Mouse (Mus musculus): ENCODE results near the gene Acadvl. TPM values are rescaled to one million over a fixed set of nuclear protein-coding genes. Genes with fewer than 3 reads are reported as not detected.
A peak's percentile ranks its signal among the peaks of the same experiment; 100 is the strongest.

Acadvl gene
- polyA plus RNA-seq, 1 experiment from 2014 or later = 95.6 TPM

DNA sequence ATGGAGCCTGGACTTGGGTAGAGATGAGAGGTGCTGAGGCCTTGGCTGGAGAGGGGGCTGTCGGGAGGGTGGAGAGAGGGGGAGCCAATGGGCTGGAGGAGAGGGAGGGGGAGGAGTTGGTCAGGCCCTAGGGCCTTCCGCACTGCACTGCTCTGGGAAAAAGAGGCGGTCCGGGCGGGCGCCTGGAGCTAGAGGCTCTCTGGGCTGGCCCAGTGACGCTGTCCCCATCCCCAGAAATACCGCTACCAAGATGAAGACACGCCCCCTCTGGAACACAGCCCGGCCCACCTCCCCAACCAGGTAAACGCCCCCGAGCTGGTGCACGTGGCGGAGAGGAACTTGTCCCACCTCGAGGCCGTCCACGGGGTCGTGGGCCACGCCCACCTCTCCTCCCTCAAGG lies 11.5 kb upstream of the Acadvl start:
- peaks cover 74% of the 10 kb centered on the region for H3K4me1 ChIP-seq
- peak; percentile 51 for ATAC-seq (ENCODE audit: insufficient number of reproducible peaks, low FRiP score, low TSS enrichment, low read depth)
- peak overlapping the region; percentile 88 for H3K27ac ChIP-seq (replicated peaks)
- peak overlapping the region; percentile 27 for H3K4me3 ChIP-seq (replicated peaks)
- H3K9ac ChIP-seq = no peak overlapping the region
- H3K27me3 ChIP-seq = no peaks in the 10 kb centered on the region
- H3K4me2 ChIP-seq (replicated peaks) = peak overlapping the region; percentile 50
- H3K9me3 ChIP-seq (replicated peaks) = no peaks in the 10 kb centered on the region
- 4% methylated on average over 19 of the region's 19 CpGs for WGBS
- H3K36me3 ChIP-seq = peaks cover 13% of the 10 kb centered on the region

DNA sequence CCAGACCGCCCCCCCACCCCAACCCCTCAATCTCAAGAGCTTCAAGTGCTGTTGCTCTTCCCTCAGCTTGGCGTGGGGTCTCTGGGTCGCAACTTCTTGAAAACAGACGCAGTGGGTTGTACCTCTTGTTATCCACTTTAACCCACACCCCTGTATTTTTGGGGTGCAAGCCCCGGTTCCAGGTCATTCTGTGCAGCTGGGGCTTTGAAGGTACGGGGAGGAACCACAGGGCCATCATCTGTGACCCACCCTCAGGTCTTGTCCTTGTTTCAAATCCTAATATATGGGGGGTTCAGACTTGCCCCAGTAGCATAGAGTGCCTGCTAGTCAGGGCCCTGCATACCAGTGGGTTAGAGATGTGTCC lies 8.9 kb upstream of the Acadvl start:
- 11% methylated on average over 6 of the region's 6 CpGs for WGBS
- H3K36me3 ChIP-seq = no peaks in the 10 kb centered on the region
- H3K9me3 ChIP-seq (replicated peaks) = no peaks in the 10 kb centered on the region
- H3K4me3 ChIP-seq (replicated peaks) = peak overlapping the region; percentile 37
- no peak overlapping the region for H3K9ac ChIP-seq
- no peak overlapping the region; the same call in 1 of the 2 replicates for H3K27ac ChIP-seq (replicated peaks)
- peak overlapping the region; percentile 56 for H3K4me2 ChIP-seq (replicated peaks)
- peaks cover 88% of the 10 kb centered on the region for H3K4me1 ChIP-seq
- no peaks in the 10 kb centered on the region for H3K27me3 ChIP-seq
- ATAC-seq (ENCODE audit: insufficient number of reproducible peaks, low FRiP score, low TSS enrichment, low read depth) = no peak

DNA sequence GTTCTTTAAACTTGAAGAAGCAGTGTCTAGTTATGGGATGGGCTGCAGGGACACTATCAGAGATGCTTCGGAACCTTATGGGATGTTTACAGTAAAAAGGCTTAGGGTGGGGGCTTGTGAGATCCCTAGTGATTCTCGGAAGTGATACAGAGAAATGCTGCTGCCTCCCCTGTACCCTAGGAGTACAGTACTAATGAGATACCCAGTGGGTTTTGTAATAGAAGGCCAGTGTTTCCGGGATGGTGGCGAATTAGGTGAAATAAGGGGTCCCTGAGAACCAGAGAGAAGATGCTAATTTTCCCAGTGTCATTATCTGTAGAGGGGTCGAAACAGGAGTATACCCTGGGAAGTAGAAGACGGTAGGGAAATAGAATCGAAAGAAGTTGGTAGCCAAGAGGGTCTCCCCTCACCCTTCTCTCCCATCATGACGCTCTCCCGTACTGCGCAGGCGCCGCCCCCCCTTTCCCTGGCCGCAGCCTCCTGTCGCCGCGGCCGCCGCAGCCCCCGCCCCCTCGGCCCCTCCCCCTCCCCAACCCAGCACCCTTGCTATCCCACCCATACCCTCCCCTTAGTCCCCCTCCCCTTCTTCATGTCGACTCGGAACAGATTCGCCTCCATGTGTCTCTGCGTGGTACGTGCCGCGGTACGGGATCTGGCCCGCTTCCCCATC lies 8.4 kb upstream of the Acadvl start:
- no peaks in the 10 kb centered on the region for H3K27me3 ChIP-seq
- no peaks in the 10 kb centered on the region for H3K36me3 ChIP-seq
- H3K9ac ChIP-seq = 0 out of 2 replicates have a peak overlapping the region, but pooled peaks have one; percentile 12
- 4% methylated on average over 29 of the region's 29 CpGs for whole genome bisulfite sequencing
- no peak for ATAC-seq (ENCODE audit: insufficient number of reproducible peaks, low FRiP score, low TSS enrichment, low read depth)
- H3K4me3 ChIP-seq (replicated peaks) = peak overlapping the region; percentile 37
- no peak overlapping the region; the same call in 1 of the 2 replicates for H3K27ac ChIP-seq (replicated peaks)
- peaks cover 88% of the 10 kb centered on the region for H3K4me1 ChIP-seq
- peak overlapping the region; percentile 56 for H3K4me2 ChIP-seq (replicated peaks)
- no peaks in the 10 kb centered on the region for H3K9me3 ChIP-seq (replicated peaks)

GRCm38 (mm10) chr11:70021264-70022132 lies 6.3 kb upstream of the Acadvl start:
- peak overlapping the region; percentile 91 for H3K4me2 ChIP-seq (replicated peaks)
- WGBS = 1% methylated on average over 40 of the region's 40 CpGs
- peaks cover 80% of the 10 kb centered on the region for H3K4me1 ChIP-seq
- no peak overlapping the region for H3K9ac ChIP-seq
- H3K27ac ChIP-seq (replicated peaks) = peak overlapping the region; percentile 92
- no peaks in the 10 kb centered on the region for H3K36me3 ChIP-seq
- no peaks in the 10 kb centered on the region for H3K9me3 ChIP-seq (replicated peaks)
- peak; percentile 84 for ATAC-seq (ENCODE audit: insufficient number of reproducible peaks, low FRiP score, low TSS enrichment, low read depth)
- peak overlapping the region; percentile 54 for H3K4me3 ChIP-seq (replicated peaks)
- no peaks in the 10 kb centered on the region for H3K27me3 ChIP-seq

DNA sequence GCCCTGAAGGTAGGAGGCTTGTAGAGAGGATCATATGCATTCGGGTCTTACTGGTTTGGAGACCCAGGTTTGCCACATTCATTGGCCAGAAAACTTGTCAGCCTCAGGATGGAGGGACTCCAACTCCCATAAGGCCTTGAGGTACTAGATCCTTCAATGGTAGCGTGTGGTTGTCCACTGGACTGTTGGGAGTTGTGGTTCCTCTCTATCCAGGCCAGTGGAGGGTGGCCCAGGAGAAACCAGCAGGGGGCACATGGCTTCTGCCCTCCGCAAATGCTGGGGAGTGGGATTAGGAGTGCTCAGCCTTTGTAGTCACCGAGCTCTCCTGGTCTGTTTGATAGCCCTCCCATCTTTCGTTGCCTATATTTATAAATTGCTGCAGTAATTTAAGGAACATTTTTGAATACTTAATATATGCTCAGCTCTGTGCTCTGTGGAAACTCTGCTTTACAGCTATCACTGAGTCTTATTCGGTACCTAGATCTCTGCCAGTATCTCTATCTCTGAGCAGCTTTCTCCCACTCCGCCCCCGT lies 5.6 kb upstream of the Acadvl start:
- Histone ChIP-seq H3K36me3 (no peaks in the 10 kb centered on the region), H3K27me3 (no peaks in the 10 kb centered on the region), H3K4me2 (replicated peaks) (peak overlapping the region; percentile 91), H3K27ac (replicated peaks) (peak overlapping the region; percentile 92), H3K9me3 (replicated peaks) (no peaks in the 10 kb centered on the region), H3K4me1 (peaks cover 73% of the 10 kb centered on the region), H3K4me3 (replicated peaks) (peak overlapping the region; percentile 54), H3K9ac (no peak overlapping the region)
- WGBS = under 1% methylated on average over 8 of the region's 8 CpGs
- ATAC-seq (ENCODE audit: insufficient number of reproducible peaks, low FRiP score, low TSS enrichment, low read depth) = peak; percentile 76

GRCm38 (mm10) chr11:70020022-70020631 lies 4.9 kb upstream of the Acadvl start:
- no peak for ATAC-seq (ENCODE audit: insufficient number of reproducible peaks, low FRiP score, low TSS enrichment, low read depth)
- Histone ChIP-seq H3K4me3 (replicated peaks) (peak overlapping the region; percentile 54), H3K4me2 (replicated peaks) (peak overlapping the region; percentile 91), H3K36me3 (no peaks in the 10 kb centered on the region), H3K9ac (no peak overlapping the region), H3K27ac (replicated peaks) (peak overlapping the region; percentile 92), H3K27me3 (no peaks in the 10 kb centered on the region), H3K4me1 (peaks cover 73% of the 10 kb centered on the region), H3K9me3 (replicated peaks) (no peaks in the 10 kb centered on the region)
- 11% methylated on average over 8 of the region's 8 CpGs for WGBS

GRCm38 (mm10) chr11:70019495-70020021 lies 4.3 kb upstream of the Acadvl start:
- H3K4me1 ChIP-seq = peaks cover 73% of the 10 kb centered on the region
- WGBS = 0% methylated on average over 2 of the region's 2 CpGs

DNA sequence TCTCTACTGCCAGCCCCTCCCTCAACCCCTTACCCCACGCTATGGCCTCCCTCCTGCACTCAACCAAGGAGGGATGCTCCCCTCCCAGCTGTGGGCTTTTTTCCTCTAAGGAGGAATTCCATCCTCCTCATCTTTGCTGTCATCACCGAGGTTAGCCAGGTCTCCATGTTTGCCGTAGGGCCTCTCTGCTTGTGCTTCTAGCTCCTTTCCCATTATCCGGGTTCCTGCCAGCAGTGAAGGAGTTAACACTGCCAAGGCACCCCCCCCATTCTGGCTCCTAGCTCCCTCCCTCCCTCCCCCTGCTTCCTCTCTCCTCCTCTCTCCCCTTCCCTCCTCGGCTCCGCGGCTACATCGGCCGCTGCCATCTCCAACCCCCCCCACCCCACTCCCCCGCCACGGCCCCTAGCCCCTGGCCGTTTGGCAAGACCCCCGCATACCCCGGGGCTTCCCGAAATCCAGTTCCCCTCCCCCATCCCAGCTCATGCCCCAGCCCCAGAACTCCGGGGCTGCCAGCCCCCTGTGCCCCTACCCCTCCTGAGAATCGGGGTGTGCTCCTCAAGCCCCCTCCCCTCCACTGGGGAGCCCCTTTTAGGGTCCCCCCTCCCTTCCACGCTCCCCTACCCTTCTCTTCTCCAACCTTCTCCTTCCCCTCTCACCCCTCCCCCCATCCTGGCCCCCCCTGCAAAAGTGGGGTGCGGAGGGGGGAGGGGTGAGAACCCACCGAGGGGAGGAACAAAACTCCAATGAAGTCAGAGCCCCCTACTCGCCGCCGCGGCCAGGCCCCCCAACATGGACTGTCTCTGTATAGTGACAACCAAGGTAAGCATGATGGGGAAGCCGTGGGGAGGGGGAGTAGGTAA lies 3.1 kb upstream of the Acadvl start:
- Histone ChIP-seq H3K4me1 (peaks cover 71% of the 10 kb centered on the region), H3K4me2 (replicated peaks) (peak overlapping the region; percentile 91), H3K4me3 (replicated peaks) (peak overlapping the region; percentile 54), H3K9me3 (replicated peaks) (no peaks in the 10 kb centered on the region), H3K9ac (peak overlapping the region; percentile 63), H3K36me3 (peaks cover 7% of the 10 kb centered on the region), H3K27ac (replicated peaks) (peak overlapping the region; percentile 92), H3K27me3 (no peaks in the 10 kb centered on the region)
- ATAC-seq (ENCODE audit: insufficient number of reproducible peaks, low FRiP score, low TSS enrichment, low read depth) = no peak
- WGBS = 1% methylated on average over 25 of the region's 25 CpGs

More at GRCm38 (mm10) chr11:70019495-70020021, 4.3 kb upstream of the Acadvl start:
- no peaks in the 10 kb centered on the region for H3K9me3 ChIP-seq (replicated peaks)
- H3K27ac ChIP-seq (replicated peaks) = peak overlapping the region; percentile 92
- ATAC-seq (ENCODE audit: insufficient number of reproducible peaks, low FRiP score, low TSS enrichment, low read depth) = no peak
- H3K4me2 ChIP-seq (replicated peaks) = peak overlapping the region; percentile 91
- 0 out of 2 replicates have a peak overlapping the region, but pooled peaks have one; percentile 63 for H3K9ac ChIP-seq
- peak overlapping the region; percentile 54 for H3K4me3 ChIP-seq (replicated peaks)
- H3K27me3 ChIP-seq = no peaks in the 10 kb centered on the region
- H3K36me3 ChIP-seq = no peaks in the 10 kb centered on the region

GRCm38 (mm10) chr11:70017199-70017767 lies 2.1 kb upstream of the Acadvl start:
- peak overlapping the region; percentile 92; the same call in 1 of the 2 replicates for H3K27ac ChIP-seq (replicated peaks)
- H3K9me3 ChIP-seq (replicated peaks) = no peaks in the 10 kb centered on the region
- peaks cover 18% of the 10 kb centered on the region for H3K36me3 ChIP-seq
- ATAC-seq (ENCODE audit: insufficient number of reproducible peaks, low FRiP score, low TSS enrichment, low read depth) = no peak
- no peak overlapping the region for H3K9ac ChIP-seq
- peak overlapping the region; percentile 91 for H3K4me2 ChIP-seq (replicated peaks)
- H3K4me3 ChIP-seq (replicated peaks) = peak overlapping the region; percentile 54; the same call in 1 of the 2 replicates
- H3K27me3 ChIP-seq = no peaks in the 10 kb centered on the region
- H3K4me1 ChIP-seq = peaks cover 68% of the 10 kb centered on the region
- WGBS = 29% methylated on average over 7 of the region's 7 CpGs

DNA sequence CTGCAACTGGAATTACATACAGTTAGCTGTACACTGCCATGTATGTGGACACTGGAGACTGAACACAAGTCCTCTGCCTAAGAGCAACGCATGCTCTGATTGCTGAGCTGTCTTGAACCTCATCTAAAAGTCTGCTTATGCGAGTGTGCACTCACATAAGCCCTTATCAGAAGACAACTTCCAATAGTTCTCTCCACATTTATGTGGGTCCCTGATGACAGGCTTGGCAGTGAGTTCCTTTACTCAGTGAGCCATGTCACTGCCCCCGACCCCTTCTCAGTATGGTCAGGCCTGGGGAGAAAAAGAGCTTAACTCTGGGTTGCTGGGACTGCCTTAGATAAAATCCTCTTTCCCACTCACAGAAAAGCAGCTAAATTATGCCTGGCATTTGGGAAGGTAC lies 1.5 kb upstream of the Acadvl start, which contains the start of gene Dlg4:
Dlg4 (plus strand) TSS at position 274 of the 400 bp plus-strand sequence.
- Histone ChIP-seq H3K4me1 (peaks cover 63% of the 10 kb centered on the region), H3K27ac (replicated peaks) (peak within 1 kb of the TSS; percentile 92), H3K4me3 (replicated peaks) (peak within 1 kb of the TSS; percentile 54), H3K9me3 (replicated peaks) (no peaks in the 10 kb centered on the region), H3K27me3 (no peaks in the 10 kb centered on the region), H3K9ac (peak within 1 kb of the TSS; percentile 33; the same call in 1 of the 2 replicates), H3K36me3 (peaks cover 24% of the 10 kb centered on the region), H3K4me2 (replicated peaks) (peak within 1 kb of the TSS; percentile 91)
- WGBS = 70% methylated on average over 3 of the region's 3 CpGs
- ATAC-seq (ENCODE audit: insufficient number of reproducible peaks, low FRiP score, low TSS enrichment, low read depth) = no peak
